Mouse (Mus musculus): ENCODE results near the gene Pcbd2.

The Pcbd2 gene

GRCm38 (mm10) chr13:55733628-55734502 is 6.7 kb downstream of the Pcbd2 start:
- no peak for DNase-seq (ENCODE audit: low spot score in 2 of 2)

- no peak for DNase-seq (ENCODE audit: low spot score in 2 of 2)
Observed at GRCm38 (mm10) chr13:55737885-55738284, 10.7 kb downstream of the Pcbd2 start.

GRCm38 (mm10) chr13:55742306-55742705 is 15.1 kb downstream of the Pcbd2 start:
- no peak for DNase-seq (ENCODE audit: low spot score in 2 of 2)

GRCm38 (mm10) chr13:55754380-55754779 is 27.2 kb downstream of the Pcbd2 start:
- no peak for DNase-seq (ENCODE audit: low spot score in 2 of 2)

- no peak for DNase-seq (ENCODE audit: low spot score in 2 of 2)
Observed at GRCm38 (mm10) chr13:55756789-55757188, 29.6 kb downstream of the Pcbd2 start.

GRCm38 (mm10) chr13:55757645-55758044 is 30.5 kb downstream of the Pcbd2 start:
- no peak for DNase-seq (ENCODE audit: low spot score in 2 of 2)

GRCm38 (mm10) chr13:55760576-55760975 is 33.4 kb downstream of the Pcbd2 start:
- DNase-seq (ENCODE audit: low spot score in 2 of 2): no peak

GRCm38 (mm10) chr13:55761486-55761885 is 34.3 kb downstream of the Pcbd2 start:
- DNase-seq (ENCODE audit: low spot score in 2 of 2): no peak

GRCm38 (mm10) chr13:55774352-55774751 is 47.2 kb downstream of the Pcbd2 start:
- no peak for DNase-seq (ENCODE audit: low spot score in 2 of 2)

- DNase-seq (ENCODE audit: low spot score in 2 of 2): no peak
Observed at GRCm38 (mm10) chr13:55775056-55775455, 47.9 kb downstream of the Pcbd2 start.

GRCm38 (mm10) chr13:55784268-55784667 is 57.1 kb downstream of the Pcbd2 start, which contains the start of gene Catsper3:
Gene Catsper3 (plus strand): TSS chr13:55784568.
- DNase-seq (ENCODE audit: low spot score in 2 of 2): no peak

- DNase-seq (ENCODE audit: low spot score in 2 of 2): no peak
Observed at GRCm38 (mm10) chr13:55786120-55786519, 59.0 kb downstream of the Pcbd2 start.

- no peak for DNase-seq (ENCODE audit: low spot score in 2 of 2)
Observed at GRCm38 (mm10) chr13:55801246-55801645, 74.1 kb downstream of the Pcbd2 start.

- DNase-seq (ENCODE audit: low spot score in 2 of 2): no peak
Observed at GRCm38 (mm10) chr13:55803973-55804372, 76.8 kb downstream of the Pcbd2 start.

GRCm38 (mm10) chr13:55809041-55809623 is 82.0 kb downstream of the Pcbd2 start:
- DNase-seq (ENCODE audit: low spot score in 2 of 2): no peak

- DNase-seq (ENCODE audit: low spot score in 2 of 2): no peak
Observed at GRCm38 (mm10) chr13:55809707-55810106, 82.5 kb downstream of the Pcbd2 start.

GRCm38 (mm10) chr13:55810947-55811346 is 83.8 kb downstream of the Pcbd2 start:
- no peak for DNase-seq (ENCODE audit: low spot score in 2 of 2)

GRCm38 (mm10) chr13:55813490-55814016 is 86.4 kb downstream of the Pcbd2 start:
- no peak for DNase-seq (ENCODE audit: low spot score in 2 of 2)

- no peak for DNase-seq (ENCODE audit: low spot score in 2 of 2)
Observed at GRCm38 (mm10) chr13:55814834-55815233, 87.7 kb downstream of the Pcbd2 start.

- DNase-seq (ENCODE audit: low spot score in 2 of 2): no peak
Observed at GRCm38 (mm10) chr13:55822499-55822898, 95.3 kb downstream of the Pcbd2 start.

GRCm38 (mm10) chr13:55824151-55824945 is 97.2 kb downstream of the Pcbd2 start:
- DNase-seq (ENCODE audit: low spot score in 2 of 2): no peak

GRCm38 (mm10) chr13:55825245-55825681 is 98.1 kb downstream of the Pcbd2 start:
- DNase-seq (ENCODE audit: low spot score in 2 of 2): no peak

All from urinary bladder, postnatal 4 days (tissue).